Mouse (Mus musculus) left cerebral cortex, postnatal 4 days (tissue): ENCODE measurements around the gene Zbtb25. TPM values are rescaled to one million over a fixed set of nuclear protein-coding genes. Genes with fewer than 3 reads are reported as not detected.

Source experiments
- DNase-seq: peaks from one replicate; pipeline ENCODE4 v3.0.0-alpha.2; 2022
- intact Hi-C: fragments of 180-260 bp; cut with DNase I; formaldehyde crosslinking; loops from one replicate; pipeline ENCODE4 v1.15.1; 2025
- total RNA-seq, 2 experiments: library from RNA; stranded (reverse); gene quantifications; 2 replicates each; pipeline ENCODE4 v1.2.3; 2021

Gene Zbtb25
- total RNA-seq, 2 experiments from 2014 or later = 19.0 to 22.2 TPM

- peak; percentile 32 for DNase-seq
- intact Hi-C loops = no loop called here
Observed at GRCm38 (mm10) chr12:76304199-76304598, 65.2 kb downstream of the Zbtb25 start.

- peak; percentile 50 for DNase-seq
Observed at GRCm38 (mm10) chr12:76303474-76303873, 65.9 kb downstream of the Zbtb25 start.

GRCm38 (mm10) chr12:76300367-76300766 is 69.0 kb downstream of the Zbtb25 start:
- DNase-seq = no peak
- intact Hi-C loops = no loop called here

More at GRCm38 (mm10) chr12:76303474-76303873, 65.9 kb downstream of the Zbtb25 start:
- intact Hi-C loops = no loop called here

GRCm38 (mm10) chr12:76299361-76299906 is 70.0 kb downstream of the Zbtb25 start:
- no peak for DNase-seq
- intact Hi-C loops = no loop called here

GRCm38 (mm10) chr12:76297830-76298229 is 71.6 kb downstream of the Zbtb25 start:
- DNase-seq = no peak
- intact Hi-C loops = no loop called here

Other genes with a start within 250 kb of the Zbtb25 start
- under 1 TPM; 0.26 to 0.52 TPM for gene Esr2, start 192.3 kb downstream of the Zbtb25 start, total RNA-seq
- not detected for gene Tex21, start 122.9 kb downstream of the Zbtb25 start, total RNA-seq
- gene Mthfd1, start 114.3 kb downstream of the Zbtb25 start, total RNA-seq = 10 to 100 TPM; 34.4 to 37.2 TPM
- 10 to 100 TPM; 29.9 to 37.0 TPM for gene Akap5, start 44.7 kb downstream of the Zbtb25 start, total RNA-seq
- gene Zbtb1, start 664 bp upstream of the Zbtb25 start, total RNA-seq = 1 to 10 TPM; 3.7 to 4.6 TPM
- gene Hspa2, start 34.6 kb upstream of the Zbtb25 start, total RNA-seq = 10 to 100 TPM in 1 of 2 experiments, 1 to 10 TPM in 1; 10.0 to 11.3 TPM
- under 1 TPM; 0.48 to 0.88 TPM for gene Ppp1r36, start 47.9 kb upstream of the Zbtb25 start, total RNA-seq
- gene Plekhg3, start 161.3 kb upstream of the Zbtb25 start, total RNA-seq = 1 to 10 TPM; 3.0 to 3.3 TPM